In the genomic region with DNA sequence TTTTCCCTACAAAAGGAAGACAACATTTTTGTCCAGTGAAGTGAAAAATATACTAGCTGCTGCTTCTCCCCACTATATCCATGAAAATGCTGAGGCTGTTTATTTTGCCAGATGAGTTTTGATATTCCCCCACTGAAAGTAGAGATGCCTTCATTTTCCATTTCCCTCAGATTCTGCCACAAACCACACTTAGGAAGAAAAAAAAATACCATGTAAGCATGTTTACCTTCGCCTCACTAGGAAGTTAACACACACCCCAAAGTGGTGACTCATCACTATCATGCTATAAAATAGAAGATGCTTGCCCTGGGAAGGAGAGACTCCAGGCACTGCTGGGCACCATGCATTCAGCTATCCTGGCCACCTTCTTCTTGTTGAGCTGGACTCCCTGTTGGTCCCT, we compare ENCODE assay signal across 28 mouse cellular contexts. TPM values are rescaled to one million over a fixed set of nuclear protein-coding genes. Genes with fewer than 3 reads are reported as not detected.
DNase-seq lines count a peak whose midpoint lies in the region; ATAC-seq and TF ChIP-seq lines count a peak whose summit lies in the region.
"Had no signal": no experiment of that assay in that cellular context is flagged by ENCODE, and none has a peak within 500 bp of the region (broad histone marks: within the 10 kb centered on the region; RNA-seq: fewer than 3 reads in every experiment).

Gene Mmp13 (plus strand): TSS at position 301 of the 400 bp plus-strand sequence.

- 79% methylated on average over 1 of the region's 1 CpGs for WGBS in limb, embryonic 15.5 days
- WGBS in limb, embryonic 10.5 days: 95% methylated on average over 1 of the region's 1 CpGs
- 56% methylated on average over 1 of the region's 1 CpGs for WGBS in small intestine, adult 2 months
- 79% methylated on average over 1 of the region's 1 CpGs for WGBS in hindbrain, embryonic 16.5 days

- H3K4me2 ChIP-seq in limb, embryonic 15.5 days: no peak within 1 kb of the TSS
- no peak within 1 kb of the TSS for H3K4me2 ChIP-seq in hindbrain, embryonic 16.5 days (ENCODE audit: low read length)
- H3K4me2 ChIP-seq: embryonic facial prominence, embryonic 12.5 days; heart, embryonic 13.5 days; hindbrain, embryonic 15.5 days; intestine, embryonic 15.5 days had no signal

- TF ChIP-seq POLR2A in embryonic fibroblast, embryonic 13.5 days (IDR thresholded peaks at IDR 0.05; ENCODE audit: low read depth, low read length): no peak
- no peak for TF ChIP-seq POLR2A in small intestine, adult 2 months (IDR thresholded peaks at IDR 0.05; ENCODE audit: low read depth, low read length)

- H3K36me3 ChIP-seq in limb, embryonic 15.5 days: no peaks in the 10 kb centered on the region
- H3K36me3 ChIP-seq in limb, embryonic 10.5 days: no peaks in the 10 kb centered on the region
- H3K36me3 ChIP-seq in small intestine, adult 2 months (ENCODE audit: control insufficient read depth, insufficient read depth, low read length): no peaks in the 10 kb centered on the region
- no peaks in the 10 kb centered on the region for H3K36me3 ChIP-seq in hindbrain, embryonic 16.5 days (ENCODE audit: control insufficient read depth, insufficient read depth, low read length)
- H3K36me3 ChIP-seq: embryonic facial prominence, embryonic 12.5 days; heart, embryonic 13.5 days; hindbrain, embryonic 15.5 days; intestine, embryonic 15.5 days had no signal

- no peak within 1 kb of the TSS for H3K27ac ChIP-seq in limb, embryonic 15.5 days
- no peak within 1 kb of the TSS for H3K27ac ChIP-seq in limb, embryonic 10.5 days
- no peak within 1 kb of the TSS for H3K27ac ChIP-seq in embryonic fibroblast, embryonic 13.5 days (ENCODE audit: insufficient read depth, low read length)
- H3K27ac ChIP-seq in small intestine, adult 2 months (ENCODE audit: insufficient read depth, low read depth, low read length): no peak within 1 kb of the TSS
- H3K27ac ChIP-seq in hindbrain, embryonic 16.5 days (ENCODE audit: low read depth, low read length): no peak within 1 kb of the TSS
- H3K27ac ChIP-seq: embryonic facial prominence, embryonic 12.5 days; gastrocnemius, adult 2 months; heart, embryonic 13.5 days; hindbrain, embryonic 15.5 days; intestine, embryonic 15.5 days had no signal

- TF ChIP-seq CTCF in embryonic fibroblast, embryonic 13.5 days (IDR thresholded peaks at IDR 0.05; ENCODE audit: borderline replicate concordance, insufficient read depth, low read length): no peak
- TF ChIP-seq CTCF in small intestine, adult 2 months (IDR thresholded peaks at IDR 0.05; ENCODE audit: extremely low read depth, insufficient read length, insufficient replicate concordance, low read depth, low read length): no peak

- H3K27me3 ChIP-seq in limb, embryonic 15.5 days: no peaks in the 10 kb centered on the region
- no peaks in the 10 kb centered on the region for H3K27me3 ChIP-seq in limb, embryonic 10.5 days (ENCODE audit: low read depth, poor library complexity, severe bottlenecking)
- H3K27me3 ChIP-seq in small intestine, adult 2 months (ENCODE audit: control insufficient read depth, insufficient read depth, low read length): no peaks in the 10 kb centered on the region
- no peaks in the 10 kb centered on the region for H3K27me3 ChIP-seq in hindbrain, embryonic 16.5 days (replicated peaks; ENCODE audit: control insufficient read depth, insufficient read depth, low read length)
- H3K27me3 ChIP-seq: embryonic facial prominence, embryonic 12.5 days; hindbrain, embryonic 15.5 days; intestine, embryonic 15.5 days; Patski had no signal

- no peak within 1 kb of the TSS for H3K9ac ChIP-seq in limb, embryonic 15.5 days
- H3K9ac ChIP-seq in hindbrain, embryonic 16.5 days (ENCODE audit: low read depth, low read length): no peak within 1 kb of the TSS
- H3K9ac ChIP-seq: embryonic facial prominence, embryonic 12.5 days; forebrain, postnatal 0 days; heart, embryonic 13.5 days; hindbrain, embryonic 15.5 days; intestine, embryonic 15.5 days had no signal

- H3K9me3 ChIP-seq in limb, embryonic 15.5 days: no peaks in the 10 kb centered on the region
- no peaks in the 10 kb centered on the region for H3K9me3 ChIP-seq in limb, embryonic 10.5 days (replicated peaks)
- no peaks in the 10 kb centered on the region for H3K9me3 ChIP-seq in hindbrain, embryonic 16.5 days (ENCODE audit: control insufficient read depth, low read length)
- H3K9me3 ChIP-seq: embryonic facial prominence, embryonic 12.5 days; heart, embryonic 13.5 days; hindbrain, embryonic 15.5 days; intestine, embryonic 15.5 days had no signal

- no peak for ATAC-seq in limb, embryonic 15.5 days (ENCODE audit: insufficient number of reproducible peaks, low FRiP score, low TSS enrichment, low read depth)
- ATAC-seq in hindbrain, embryonic 16.5 days: no peak
- ATAC-seq: forebrain, embryonic 14.5 days; forebrain, postnatal 0 days; intestine, embryonic 15.5 days; Patski had no signal

- H3K4me1 ChIP-seq in limb, embryonic 15.5 days: no peaks in the 10 kb centered on the region
- no peaks in the 10 kb centered on the region for H3K4me1 ChIP-seq in limb, embryonic 10.5 days
- H3K4me1 ChIP-seq in embryonic fibroblast, embryonic 13.5 days (ENCODE audit: control insufficient read depth, insufficient read depth, low read length): no peaks in the 10 kb centered on the region
- no peaks in the 10 kb centered on the region for H3K4me1 ChIP-seq in small intestine, adult 2 months (ENCODE audit: control insufficient read depth, insufficient read depth, insufficient read length, low read length)
- H3K4me1 ChIP-seq in hindbrain, embryonic 16.5 days (ENCODE audit: control insufficient read depth, insufficient read depth, low read depth, low read length): no peaks in the 10 kb centered on the region
- H3K4me1 ChIP-seq: embryonic facial prominence, embryonic 12.5 days; hindbrain, embryonic 15.5 days; intestine, embryonic 15.5 days had no signal

- no peak for DNase-seq in limb, embryonic 10.5 days (ENCODE audit: low spot score)
- peak; percentile 39 for DNase-seq in 416B (ENCODE audit: low read depth)
- DNase-seq in embryo, embryonic 11 days: no peak
- DNase-seq: adrenal gland, adult 2 months; adrenal gland, postnatal 14 days; cerebellum, adult 11 months; cerebellum, adult 2 months; cerebellum, adult 9-11 months; cerebellum, postnatal 36 days; forebrain, postnatal 0 days; gastrocnemius, adult 2 months; gastrocnemius, postnatal 14 days; heart, adult 18-20 months; heart, postnatal 14 days; heart, postnatal 4 days; kidney, adult 11 months had no signal

- H3K4me3 ChIP-seq in limb, embryonic 15.5 days: no peak within 1 kb of the TSS
- H3K4me3 ChIP-seq in limb, embryonic 10.5 days: no peak within 1 kb of the TSS
- H3K4me3 ChIP-seq in embryonic fibroblast, embryonic 13.5 days (ENCODE audit: insufficient read depth, low read length): no peak within 1 kb of the TSS
- peak within 1 kb of the TSS; percentile 26; the same call in 1 of the 2 replicates for H3K4me3 ChIP-seq in small intestine, adult 2 months (ENCODE audit: low read depth, low read length)
- no peak within 1 kb of the TSS for H3K4me3 ChIP-seq in hindbrain, embryonic 16.5 days (ENCODE audit: low read length)
- H3K4me3 ChIP-seq: embryonic facial prominence, embryonic 12.5 days; gastrocnemius, adult 2 months; heart, embryonic 13.5 days; hindbrain, embryonic 15.5 days; intestine, embryonic 15.5 days had no signal

RNA-seq across cellular contexts. Expression of gene Mmp13, which starts in this region (rescaled TPM):
- 14.3 and 33.3 TPM in 2 replicates for polyA plus RNA-seq in limb, embryonic 15.5 days (2015; fragmentation: Nextera tagmentation; extraction: Ambion mirVana)
- not detected in 2 replicates for polyA plus RNA-seq in limb, embryonic 10.5 days (2016; fragmentation: Nextera tagmentation; extraction: Ambion mirVana)
- 10.5 and 17.7 TPM in 2 replicates for polyA plus RNA-seq in embryonic fibroblast, embryonic 13.5 days (2011; ENCODE audit: insufficient read length, low read depth, missing spikeins)
- polyA plus RNA-seq in small intestine, adult 2 months (2012; rRNA removed): 0.23 and 0.46 TPM in 2 replicates
- polyA plus RNA-seq in hindbrain, embryonic 16.5 days (2015; fragmentation: Nextera tagmentation; extraction: Ambion mirVana): 0.09 and 1.5 TPM in 2 replicates
- polyA plus RNA-seq: embryonic facial prominence, embryonic 12.5 days; forebrain, embryonic 11.5 days; forebrain, embryonic 14.5 days; hindbrain, embryonic 11.5 days; hindbrain, embryonic 15.5 days had no signal
